Comparison of ENCODE assay signal across 8 mouse cellular contexts in the genomic region with DNA sequence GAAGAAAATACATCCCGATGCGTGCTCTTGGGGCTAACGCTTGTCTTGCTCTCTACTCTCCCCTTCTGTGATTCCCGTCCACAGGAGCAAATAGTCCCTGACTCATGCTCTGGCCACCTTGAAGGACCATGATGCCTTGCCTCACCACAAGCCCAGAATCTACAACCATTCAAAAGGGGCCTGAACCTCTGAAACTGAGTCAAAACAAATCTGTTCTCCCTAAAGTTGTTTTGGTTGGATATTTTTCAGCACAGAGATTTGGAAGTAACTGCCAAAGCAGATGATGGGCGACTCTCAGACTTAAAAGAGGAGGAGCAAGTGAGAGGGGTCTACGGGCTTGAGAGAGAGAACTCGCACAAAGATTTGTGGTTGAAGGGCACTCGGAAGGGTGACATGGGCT. TPM values are rescaled to one million over a fixed set of nuclear protein-coding genes. Genes with fewer than 3 reads are reported as not detected.
DNase-seq lines count a peak whose midpoint lies in the region; ATAC-seq and TF ChIP-seq lines count a peak whose summit lies in the region.

No protein-coding gene starts in this region.

- TF ChIP-seq CTCF in kidney, postnatal 0 days (IDR thresholded peaks at IDR 0.05; ENCODE audit: low read depth) = no peak

- 22% methylated on average over 8 of the region's 8 CpGs for WGBS in kidney, postnatal 0 days
- WGBS in forebrain, embryonic 15.5 days = 21% methylated on average over 8 of the region's 8 CpGs
- 14% methylated on average over 8 of the region's 8 CpGs for WGBS in liver, embryonic 12.5 days (ENCODE audit: insufficient replicate concordance)

- H3K27me3 ChIP-seq in kidney, postnatal 0 days (ENCODE audit: insufficient read depth, low read length) = no peaks in the 10 kb centered on the region
- H3K27me3 ChIP-seq in forebrain, embryonic 15.5 days = no peaks in the 10 kb centered on the region
- no peaks in the 10 kb centered on the region for H3K27me3 ChIP-seq in liver, embryonic 12.5 days (replicated peaks)

- H3K27ac ChIP-seq in kidney, postnatal 0 days = peak overlapping the region; percentile 87; the same call in 1 of the 2 replicates
- peak overlapping the region; percentile 69 for H3K27ac ChIP-seq in forebrain, embryonic 15.5 days (replicated peaks)
- H3K27ac ChIP-seq in liver, embryonic 12.5 days = peak overlapping the region; percentile 98

- peak overlapping the region; percentile 80 for H3K9ac ChIP-seq in kidney, postnatal 0 days (ENCODE audit: low read depth, low read length)
- H3K9ac ChIP-seq in forebrain, embryonic 15.5 days (replicated peaks) = peak overlapping the region; percentile 76
- peak overlapping the region; percentile 95 for H3K9ac ChIP-seq in liver, embryonic 12.5 days

- DNase-seq in kidney, postnatal 0 days (ENCODE audit: low spot score) = no peak
- DNase-seq in kidney, adult 18-20 months = no peak
- DNase-seq in NIH3T3 (ENCODE audit: low read depth) (peak; percentile 65), adipocyte (ENCODE audit: low spot score) (no peak)
- no peak for DNase-seq in urinary bladder, adult 18-20 months (ENCODE audit: low spot score in 2 of 2)
- DNase-seq in thymus, adult 18-20 months = no peak

- peaks cover 5% of the 10 kb centered on the region; the same call in 1 of the 2 replicates for H3K4me1 ChIP-seq in kidney, postnatal 0 days (replicated peaks; ENCODE audit: insufficient read depth, low read length)
- peaks cover 21% of the 10 kb centered on the region for H3K4me1 ChIP-seq in forebrain, embryonic 15.5 days
- peaks cover 62% of the 10 kb centered on the region for H3K4me1 ChIP-seq in liver, embryonic 12.5 days

- H3K4me3 ChIP-seq in kidney, postnatal 0 days (replicated peaks; ENCODE audit: low read depth, low read length) = peak overlapping the region; percentile 71
- H3K4me3 ChIP-seq in forebrain, embryonic 15.5 days = peak overlapping the region; percentile 78
- peak overlapping the region; percentile 92 for H3K4me3 ChIP-seq in liver, embryonic 12.5 days

- no peaks in the 10 kb centered on the region for H3K9me3 ChIP-seq in kidney, postnatal 0 days (replicated peaks; ENCODE audit: low read length)
- H3K9me3 ChIP-seq in forebrain, embryonic 15.5 days = no peaks in the 10 kb centered on the region
- no peaks in the 10 kb centered on the region for H3K9me3 ChIP-seq in liver, embryonic 12.5 days (replicated peaks)

- ATAC-seq in kidney, postnatal 0 days (replicated peaks; ENCODE audit: low FRiP score, low read depth) = no peak
- ATAC-seq in forebrain, embryonic 15.5 days (replicated peaks) = no peak
- no peak for ATAC-seq in liver, embryonic 12.5 days

- H3K36me3 ChIP-seq in kidney, postnatal 0 days (ENCODE audit: insufficient read depth, low read length) = no peaks in the 10 kb centered on the region
- no peaks in the 10 kb centered on the region for H3K36me3 ChIP-seq in forebrain, embryonic 15.5 days
- H3K36me3 ChIP-seq in liver, embryonic 12.5 days = peaks cover 23% of the 10 kb centered on the region

- peak overlapping the region; percentile 95 for H3K4me2 ChIP-seq in kidney, postnatal 0 days (ENCODE audit: low read length)
- H3K4me2 ChIP-seq in forebrain, embryonic 15.5 days (replicated peaks) = peak overlapping the region; percentile 87
- H3K4me2 ChIP-seq in liver, embryonic 12.5 days = peak overlapping the region; percentile 85

RNA-seq across cellular contexts. Expression of gene Acp1, which starts 0.5 kb away (rescaled TPM):
- polyA plus RNA-seq in kidney, postnatal 0 days (2015; fragmentation: Nextera tagmentation; extraction: Ambion mirVana) = 153 and 155 TPM in 2 replicates
- 129 TPM in 2 replicates for polyA plus RNA-seq in forebrain, embryonic 15.5 days (2015; fragmentation: Nextera tagmentation; extraction: Ambion mirVana)
- 299 and 326 TPM in 2 replicates for polyA plus RNA-seq in liver, embryonic 12.5 days (2016; fragmentation: Nextera tagmentation; extraction: Ambion mirVana)

RNA-seq across cellular contexts. Expression of gene Sh3yl1, which starts 0.6 kb away (rescaled TPM):
- polyA plus RNA-seq in kidney, postnatal 0 days (2015; fragmentation: Nextera tagmentation; extraction: Ambion mirVana) = 46.1 and 49.5 TPM in 2 replicates
- 40.5 and 42.1 TPM in 2 replicates for polyA plus RNA-seq in forebrain, embryonic 15.5 days (2015; fragmentation: Nextera tagmentation; extraction: Ambion mirVana)
- 36.0 and 38.4 TPM in 2 replicates for polyA plus RNA-seq in liver, embryonic 12.5 days (2016; fragmentation: Nextera tagmentation; extraction: Ambion mirVana)

RNA-seq across cellular contexts. Expression of gene Alkal2, which starts 26.7 kb away (rescaled TPM):
- 0.43 and 0.58 TPM in 2 replicates for polyA plus RNA-seq in kidney, postnatal 0 days (2015; fragmentation: Nextera tagmentation; extraction: Ambion mirVana)
- 0.50 and 0.55 TPM in 2 replicates for polyA plus RNA-seq in forebrain, embryonic 15.5 days (2015; fragmentation: Nextera tagmentation; extraction: Ambion mirVana)
- not detected in 2 replicates for polyA plus RNA-seq in liver, embryonic 12.5 days (2016; fragmentation: Nextera tagmentation; extraction: Ambion mirVana)
